Mouse (Mus musculus) heart, postnatal 14 days (tissue): ENCODE data around the gene Slc30a7. TPM values are rescaled to one million over a fixed set of nuclear protein-coding genes. Genes with fewer than 3 reads are reported as not detected.

Source experiments
- DNase-seq, 2 experiments: peaks; one replicate each; pipeline ENCODE4 v3.0.0; 2021 to 2022
- intact Hi-C: fragments of 180-260 bp; cut with DNase I; formaldehyde crosslinking; loops from one replicate; pipeline ENCODE4 v1.15.1; 2025
- microRNA-seq, 2 experiments: library from miRNA; unstranded; fragments of <30 nt; microRNA quantifications; one replicate each; pipeline ENCODE4 v1.2.0; 2021 to 2022
- total RNA-seq, 2 experiments: library from RNA; stranded (reverse); gene quantifications; 2 replicates each; pipeline ENCODE4 v1.2.3; 2021

The Slc30a7 gene
- total RNA-seq, 2 experiments from 2014 or later: 20.8 to 21.2 TPM

- no peak for DNase-seq
- intact Hi-C loops: loop anchor here (5.0 kb wide), 1 partner anchor 39 kb away; no protein-coding TSS in a partner anchor
Measured at GRCm38 (mm10) chr3:115898354-115898948, 108.8 kb downstream of the Slc30a7 start.

DNA sequence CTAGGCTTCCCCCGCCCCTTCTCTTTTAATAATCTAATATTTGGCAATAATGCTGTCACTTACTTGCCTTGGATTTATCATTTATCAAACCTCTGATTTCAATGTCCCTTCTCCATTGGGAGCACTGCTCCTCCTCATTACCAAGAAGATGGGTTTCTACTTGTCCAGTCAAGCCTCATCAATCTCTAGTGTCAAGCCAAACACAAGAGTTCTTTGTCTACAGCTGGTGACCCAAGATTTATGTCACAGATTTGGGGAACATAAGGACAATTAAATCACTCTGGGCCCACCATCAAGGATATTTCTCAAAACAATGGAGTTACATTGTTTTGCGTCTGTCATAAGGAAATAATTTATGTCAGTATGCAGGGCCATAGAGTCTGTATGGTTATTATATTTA lies 114.0 kb downstream of the Slc30a7 start:
- DNase-seq: no peak
- intact Hi-C loops: no loop called here

- intact Hi-C loops: no loop called here
- no peak for DNase-seq
Measured at GRCm38 (mm10) chr3:115892341-115892740, 114.9 kb downstream of the Slc30a7 start.

Small RNA genes lying within 50 kb of the gene (microRNA-seq; reads per million reads assigned to microRNA genes)
- 0 reads per million in 2 experiments for gene Mir669n

Other genes starting within 250 kb of the Slc30a7 start
- 1 to 10 TPM; 6.4 to 7.2 TPM for gene Dph5, start 119.6 kb downstream of the Slc30a7 start, total RNA-seq
- 10 to 100 TPM; 15.1 to 15.2 TPM for gene Extl2, start 56 bp upstream of the Slc30a7 start, total RNA-seq
- gene Vcam1, start 122.3 kb upstream of the Slc30a7 start, total RNA-seq: 10 to 100 TPM; 11.4 to 14.2 TPM
- gene Gpr88, start 246.1 kb upstream of the Slc30a7 start, total RNA-seq: under 1 TPM; 0.10 to 0.12 TPM